Mouse (Mus musculus) brain, embryonic 14.5 days (tissue): ENCODE results near the gene Spata20.

ENCODE experiments used
- CTCF ChIP-seq: fragments of 200-500 bp; IDR thresholded peaks from 2 replicates; pipeline ENCODE4 v1.5.1; 2012; ENCODE audit warnings: inconsistent platforms, mild to moderate bottlenecking, moderate library complexity, borderline replicate concordance; ENCODE audit not compliant: insufficient read depth, insufficient read length; ENCODE audit errors: extremely low read depth
- POLR2A ChIP-seq: fragments of 200-500 bp; IDR thresholded peaks from 2 replicates; pipeline ENCODE4 v1.6.1; 2012; ENCODE audit warnings: mild to moderate bottlenecking, inconsistent platforms, borderline replicate concordance; ENCODE audit not compliant: poor library complexity, insufficient read depth, insufficient read length, severe bottlenecking; ENCODE audit errors: extremely low read depth

- no peak for TF ChIP-seq CTCF
- TF ChIP-seq POLR2A: no peak
These were observed 42.9 kb upstream of the Spata20 start for GRCm38 (mm10) chr11:94528879-94529278.
